Mouse (Mus musculus) kidney, postnatal 25 days (tissue): ENCODE measurements around the gene Gsta1.
"Not testable (repeated sequence)": the region's sequence is repeated elsewhere in the genome, so short reads cannot be mapped to it uniquely, and the experiment has no call there.

Experiments used
- DNase-seq, 2 experiments: peaks; one replicate each; pipeline ENCODE4 v3.0.0; 2021; ENCODE audit warnings: mixed read lengths in 2 of 2

Gene Gsta1

DNA sequence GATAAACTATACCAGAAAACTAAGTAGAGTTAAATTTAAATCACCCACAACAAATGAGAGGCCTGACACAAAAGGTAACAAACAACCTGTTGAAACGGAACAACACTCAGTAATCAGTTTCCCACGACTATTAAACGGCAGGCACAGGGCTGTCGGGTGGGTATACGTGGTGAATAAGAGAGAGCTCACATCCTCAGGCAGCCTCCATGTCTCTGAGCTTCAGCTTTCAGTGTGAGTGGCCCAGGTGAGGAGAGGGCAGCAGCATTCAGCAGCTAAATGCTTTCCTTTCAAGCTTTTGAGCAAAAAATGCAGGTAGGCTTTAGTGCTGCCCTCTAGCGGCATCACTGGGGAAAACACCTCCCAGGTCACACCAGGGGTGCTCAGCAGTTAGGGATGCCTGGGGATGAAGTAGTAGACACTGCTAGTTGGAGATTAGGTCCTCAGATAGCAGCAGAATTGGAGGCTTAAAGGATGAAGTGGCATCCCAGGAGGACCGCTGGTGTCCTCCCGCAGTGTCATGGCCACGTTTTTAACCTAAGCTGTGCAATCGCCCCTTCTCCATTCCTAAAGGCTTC is 2.8 kb downstream of the Gsta1 start:
- not testable (repeated sequence) for DNase-seq

- peak; percentile 37 to 69 for DNase-seq
These were observed 25.4 kb downstream of the Gsta1 start for GRCm38 (mm10) chr9:78255683-78256470.

DNA sequence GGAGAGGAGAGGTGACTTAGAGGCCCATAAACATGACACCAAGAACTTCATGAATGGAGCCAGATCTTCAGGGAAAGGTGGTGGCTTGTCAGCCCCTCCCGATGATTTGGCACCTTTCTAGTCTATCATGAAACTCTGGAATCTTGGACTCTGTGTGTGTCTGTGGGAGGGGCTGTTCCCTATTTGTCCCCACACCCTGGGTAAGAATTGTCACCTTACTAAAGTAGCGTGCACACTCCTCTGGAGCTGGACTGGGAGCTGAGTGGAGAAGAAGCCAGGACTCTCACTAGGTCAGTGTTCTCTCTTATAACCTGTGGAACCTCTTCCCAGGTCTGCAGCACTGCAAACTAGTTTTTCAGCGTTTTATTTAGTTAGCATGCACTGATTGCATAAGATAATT is 26.5 kb downstream of the Gsta1 start, which contains the start of gene Gm3776:
Gene Gm3776 (plus strand): TSS at position 216 of the 400 bp plus-strand sequence.
- DNase-seq, result not testable (repeated sequence)

DNA sequence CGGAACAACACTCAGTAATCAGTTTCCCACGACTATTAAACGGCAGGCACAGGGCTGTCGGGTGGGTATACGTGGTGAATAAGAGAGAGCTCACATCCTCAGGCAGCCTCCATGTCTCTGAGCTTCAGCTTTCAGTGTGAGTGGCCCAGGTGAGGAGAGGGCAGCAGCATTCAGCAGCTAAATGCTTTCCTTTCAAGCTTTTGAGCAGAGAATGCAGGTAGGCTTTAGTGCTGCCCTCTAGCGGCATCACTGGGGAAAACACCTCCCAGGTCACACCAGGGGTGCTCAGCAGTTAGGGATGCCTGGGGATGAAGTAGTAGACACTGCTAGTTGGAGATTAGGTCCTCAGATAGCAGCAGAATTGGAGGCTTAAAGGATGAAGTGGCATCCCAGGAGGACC is 29.2 kb downstream of the Gsta1 start:
- peak; percentile 53 to 57 for DNase-seq

DNA sequence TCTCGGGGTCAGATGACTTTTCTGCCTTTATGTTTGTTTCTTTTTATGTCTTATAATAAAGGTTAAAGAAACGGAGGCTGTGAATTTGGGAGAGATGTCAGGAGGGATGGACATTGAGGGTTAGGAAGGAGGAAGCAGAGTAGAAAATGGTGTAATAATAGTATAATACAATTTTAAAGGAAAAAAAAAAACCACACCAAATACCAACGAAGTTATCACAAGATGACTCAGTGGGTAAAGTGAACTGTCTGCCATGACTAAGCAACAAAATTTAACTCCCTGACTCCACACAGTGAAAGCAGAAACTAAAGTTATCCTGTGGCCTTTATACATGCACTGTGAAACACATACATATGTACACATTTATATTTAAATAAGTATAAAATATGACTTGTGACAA is 40.5 kb downstream of the Gsta1 start:
- DNase-seq, result not testable (repeated sequence)

DNA sequence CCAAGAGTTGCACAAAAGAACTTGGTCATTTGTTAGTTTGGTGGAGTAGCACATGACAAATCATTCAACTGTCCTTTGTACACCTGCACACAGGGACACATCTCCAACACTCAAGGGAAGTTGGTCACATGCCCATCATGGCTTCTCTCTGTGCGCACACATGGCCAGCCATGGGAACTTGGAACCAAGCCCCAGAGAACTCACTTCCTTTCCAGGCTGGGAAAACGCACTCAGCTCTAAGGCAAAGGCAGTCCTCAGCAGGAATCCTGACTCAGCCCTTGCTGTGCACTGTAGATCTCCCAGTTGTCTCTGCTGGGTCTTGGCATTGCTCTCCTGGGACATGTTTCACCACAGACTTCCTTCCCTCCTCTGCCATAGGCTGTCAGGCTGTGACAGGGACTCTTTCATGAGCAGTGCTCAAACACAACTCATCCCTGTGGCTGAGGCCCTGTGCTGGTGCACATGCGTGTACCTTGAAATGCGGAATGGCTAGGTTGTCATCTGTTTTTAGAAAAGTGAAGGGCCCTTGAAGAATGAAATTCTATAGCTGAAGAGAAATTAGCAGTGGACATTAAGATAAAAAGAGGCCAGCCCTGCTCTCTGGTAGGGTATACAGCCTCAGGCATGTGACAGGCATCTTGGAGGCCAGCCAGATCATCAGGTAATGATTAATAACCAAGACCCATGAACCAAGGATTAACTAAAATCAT is 51.7 kb downstream of the Gsta1 start:
- peak; percentile 70 to 82 for DNase-seq

DNA sequence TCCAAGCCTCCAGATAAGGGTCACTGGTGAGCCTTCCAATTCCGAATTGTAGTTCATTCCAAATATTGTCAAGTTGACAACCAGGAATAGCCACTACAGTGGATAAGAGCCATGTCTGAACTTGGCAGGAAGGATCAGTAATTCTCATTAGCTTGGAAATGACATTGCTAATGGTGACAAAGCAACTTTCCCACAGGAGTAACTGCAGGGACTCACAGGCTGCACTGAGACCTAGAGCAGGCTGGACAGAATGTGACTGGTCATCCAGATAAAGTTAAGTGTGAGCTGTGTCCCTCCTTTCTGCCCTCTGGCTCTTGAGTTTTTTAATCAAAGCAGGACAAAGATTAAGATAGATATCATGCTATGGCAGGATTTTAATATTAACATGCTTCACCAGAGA is 58.6 kb downstream of the Gsta1 start:
- DNase-seq, result not testable (repeated sequence)

- DNase-seq, result not testable (repeated sequence)
These were observed 59.3 kb downstream of the Gsta1 start, which contains the start of gene Gm10639 for GRCm38 (mm10) chr9:78289723-78290122. Gene Gm10639, plus strand, starts transcription at chr9:78289923.
